16 mouse cellular contexts compared by ENCODE assay signal in the genomic region with DNA sequence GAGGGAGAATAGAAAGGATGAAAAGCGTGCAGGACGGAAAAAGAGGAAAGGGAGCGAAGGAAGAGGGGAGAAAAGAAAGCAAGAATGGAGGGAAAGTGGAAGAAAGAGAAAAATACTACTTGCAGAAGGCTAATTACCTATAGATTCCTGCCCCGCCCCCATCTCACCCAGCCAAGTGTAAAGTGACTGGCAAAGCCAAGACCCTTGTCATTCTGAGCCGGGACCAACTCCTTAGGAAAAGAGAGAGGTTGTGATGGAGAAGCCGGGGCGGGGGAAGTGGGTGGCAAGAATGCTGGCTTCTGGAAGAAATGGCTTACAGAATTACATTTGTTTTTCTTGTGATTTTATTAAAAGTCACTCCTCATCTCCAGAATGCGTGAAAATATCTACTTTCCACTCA. TPM values are rescaled to one million over a fixed set of nuclear protein-coding genes. Genes with fewer than 3 reads are reported as not detected.
DNase-seq lines count a peak whose midpoint lies in the region; ATAC-seq and TF ChIP-seq lines count a peak whose summit lies in the region.
"Had no signal": no experiment of that assay in that cellular context is flagged by ENCODE, and none has a peak within 500 bp of the region (broad histone marks: within the 10 kb centered on the region; RNA-seq: fewer than 3 reads in every experiment).

No protein-coding gene starts in this region.

- peak; percentile 63 for DNase-seq in heart, adult 11 months
- DNase-seq in heart, adult 2 months: no peak
- DNase-seq in lung, postnatal 0 days (ENCODE audit: low spot score): no peak
- DNase-seq in lung, postnatal 25 days (ENCODE audit: low spot score): no peak
- no peak for DNase-seq in spleen, adult 18-20 months
- DNase-seq: adrenal gland, postnatal 36 days; cerebellum, adult 9-10 months had no signal

- H3K4me1 ChIP-seq in heart, adult 2 months (ENCODE audit: control insufficient read depth, insufficient read depth, low read length): no peaks in the 10 kb centered on the region
- no peaks in the 10 kb centered on the region for H3K4me1 ChIP-seq in lung, postnatal 0 days (ENCODE audit: insufficient read depth, low read depth, low read length)
- peaks cover 10% of the 10 kb centered on the region; the same call in 1 of the 2 replicates for H3K4me1 ChIP-seq in hindbrain, embryonic 12.5 days
- peaks cover 15% of the 10 kb centered on the region for H3K4me1 ChIP-seq in neural tube, embryonic 15.5 days

- no peak for TF ChIP-seq POLR2A in heart, adult 2 months (IDR thresholded peaks at IDR 0.05; ENCODE audit: insufficient read depth, low read depth, low read length)

- peaks cover 24% of the 10 kb centered on the region for H3K27me3 ChIP-seq in heart, adult 2 months (ENCODE audit: control insufficient read depth, insufficient read depth, low read length)
- H3K27me3 ChIP-seq in lung, postnatal 0 days (replicated peaks; ENCODE audit: insufficient read depth, low read length): peaks cover 66% of the 10 kb centered on the region
- peaks cover 81% of the 10 kb centered on the region for H3K27me3 ChIP-seq in hindbrain, embryonic 12.5 days
- peaks cover 87% of the 10 kb centered on the region for H3K27me3 ChIP-seq in neural tube, embryonic 15.5 days (replicated peaks)

- no peak overlapping the region for H3K4me3 ChIP-seq in heart, adult 2 months
- peak overlapping the region; percentile 14; the same call in 1 of the 2 replicates for H3K4me3 ChIP-seq in lung, postnatal 0 days (ENCODE audit: low read depth, low read length)
- no peak overlapping the region for H3K4me3 ChIP-seq in hindbrain, embryonic 12.5 days
- H3K4me3 ChIP-seq in neural tube, embryonic 15.5 days (replicated peaks): no peak overlapping the region

- TF ChIP-seq CTCF in heart, adult 2 months (IDR thresholded peaks at IDR 0.05): no peak
- TF ChIP-seq CTCF in lung, postnatal 0 days (IDR thresholded peaks at IDR 0.05): no peak

- no peaks in the 10 kb centered on the region for H3K9me3 ChIP-seq in lung, postnatal 0 days (ENCODE audit: low read length)
- no peaks in the 10 kb centered on the region for H3K9me3 ChIP-seq in hindbrain, embryonic 12.5 days (replicated peaks)
- H3K9me3 ChIP-seq in neural tube, embryonic 15.5 days (replicated peaks): no peaks in the 10 kb centered on the region
- H3K9me3 ChIP-seq: stomach, embryonic 15.5 days had no signal

- no peak for ATAC-seq in lung, postnatal 0 days
- no peak for ATAC-seq in hindbrain, embryonic 12.5 days (ENCODE audit: low FRiP score)
- no peak for ATAC-seq in neural tube, embryonic 15.5 days (ENCODE audit: low FRiP score)
- no peak for ATAC-seq in monocyte, adult 5-6 weeks (replicated peaks; ENCODE audit: insufficient number of reproducible peaks, low FRiP score, low TSS enrichment, poor library complexity, severe bottlenecking)

- no peak overlapping the region for H3K9ac ChIP-seq in heart, adult 2 months (ENCODE audit: low read depth, low read length)
- H3K9ac ChIP-seq in lung, postnatal 0 days (replicated peaks; ENCODE audit: low read depth): no peak overlapping the region
- H3K9ac ChIP-seq in hindbrain, embryonic 12.5 days: no peak overlapping the region
- no peak overlapping the region for H3K9ac ChIP-seq in neural tube, embryonic 15.5 days (replicated peaks)
- H3K9ac ChIP-seq: stomach, embryonic 15.5 days had no signal

- TF ChIP-seq EP300 in heart, adult 2 months (IDR thresholded peaks at IDR 0.05; ENCODE audit: insufficient read depth, low read depth, low read length): no peak
- no peak for TF ChIP-seq EP300 in lung, postnatal 0 days (IDR thresholded peaks at IDR 0.05)

- WGBS in heart, adult 2 months: 8% methylated on average over 8 of the region's 8 CpGs
- 5% methylated on average over 8 of the region's 8 CpGs for WGBS in lung, postnatal 0 days
- under 1% methylated on average over 8 of the region's 8 CpGs for whole genome bisulfite sequencing in hindbrain, embryonic 12.5 days
- 2% methylated on average over 8 of the region's 8 CpGs for WGBS in neural tube, embryonic 15.5 days

- no peaks in the 10 kb centered on the region for H3K79me2 ChIP-seq in heart, adult 2 months (replicated peaks; ENCODE audit: control insufficient read depth, insufficient read depth, low read length)

- intact Hi-C loops in heart, adult 2 months (cut with DNase I): loop anchor here (5.0 kb wide), 3 partner anchors 77 to 307 kb away; no protein-coding TSS in a partner anchor

- no peaks in the 10 kb centered on the region for H3K36me3 ChIP-seq in heart, adult 2 months (ENCODE audit: control insufficient read depth, insufficient read depth, low read length)
- no peaks in the 10 kb centered on the region for H3K36me3 ChIP-seq in lung, postnatal 0 days (ENCODE audit: insufficient read depth, low read length)
- H3K36me3 ChIP-seq in hindbrain, embryonic 12.5 days: no peaks in the 10 kb centered on the region
- no peaks in the 10 kb centered on the region for H3K36me3 ChIP-seq in neural tube, embryonic 15.5 days
- H3K36me3 ChIP-seq: stomach, embryonic 15.5 days had no signal

- H3K27ac ChIP-seq in heart, adult 2 months: no peak overlapping the region
- no peak overlapping the region for H3K27ac ChIP-seq in lung, postnatal 0 days (ENCODE audit: low read length)
- H3K27ac ChIP-seq in hindbrain, embryonic 12.5 days: no peak overlapping the region
- no peak overlapping the region for H3K27ac ChIP-seq in neural tube, embryonic 15.5 days (replicated peaks)
- H3K27ac ChIP-seq: stomach, embryonic 15.5 days had no signal

- no peak overlapping the region for H3K4me2 ChIP-seq in lung, postnatal 0 days (replicated peaks; ENCODE audit: low read depth, low read length)
- H3K4me2 ChIP-seq in hindbrain, embryonic 12.5 days (replicated peaks): peak overlapping the region; percentile 38
- H3K4me2 ChIP-seq in neural tube, embryonic 15.5 days: peak overlapping the region; percentile 57

RNA-seq across cellular contexts. Expression of a gene that starts 5.9 kb away (rescaled TPM):
- total RNA-seq in heart, adult 2 months (2021): not detected
- polyA plus RNA-seq in heart, adult 2 months (2012; rRNA removed): not detected in 2 replicates
- polyA plus RNA-seq in lung, postnatal 0 days (2015; fragmentation: Nextera tagmentation; extraction: Ambion mirVana): not detected in 2 replicates
- 11.2 and 15.8 TPM in 2 replicates for polyA plus RNA-seq in hindbrain, embryonic 12.5 days (2016; fragmentation: Nextera tagmentation; extraction: Ambion mirVana)
- polyA plus RNA-seq in neural tube, embryonic 15.5 days (2015; fragmentation: Nextera tagmentation; extraction: Ambion mirVana): 6.9 and 7.0 TPM in 2 replicates
- not detected in 3 replicates for total RNA-seq in monocyte, adult 5-6 weeks (2017)
- total RNA-seq: adrenal gland, postnatal 36 days; granulocyte monocyte progenitor cell, adult 5-6 weeks; liver, adult 2 months; megakaryocyte-erythroid progenitor cell, adult 5-6 weeks had no signal
- polyA plus RNA-seq: C2C12; large intestine, adult 2 months; liver, adult 2 months; stomach, embryonic 15.5 days had no signal
